In genomic region chr4:41633001-41633400, GRCm38 (mm10) we compare ENCODE assay signal across 25 mouse cellular contexts. TPM values are rescaled to one million over a fixed set of nuclear protein-coding genes. Genes with fewer than 3 reads are reported as not detected.
"Had no signal": no experiment of that assay in that cellular context is flagged by ENCODE, and none has a peak within 500 bp of the region (broad histone marks: within the 10 kb centered on the region; RNA-seq: fewer than 3 reads in every experiment).

No protein-coding gene starts in this region.

- H3K27me3 ChIP-seq: hindbrain, embryonic 12.5 days; kidney, embryonic 15.5 days had no signal

- H3K4me2 ChIP-seq: heart, embryonic 12.5 days; hindbrain, embryonic 12.5 days; hindbrain, embryonic 14.5 days; intestine, embryonic 15.5 days; kidney, embryonic 15.5 days; limb, embryonic 13.5 days; limb, embryonic 15.5 days had no signal

- H3K36me3 ChIP-seq: heart, embryonic 12.5 days; intestine, embryonic 15.5 days; kidney, embryonic 15.5 days; limb, embryonic 13.5 days; limb, embryonic 15.5 days had no signal

- DNase-seq: gastrocnemius, adult 2 months; gastrocnemius, postnatal 10 days; gastrocnemius, postnatal 25 days; heart, postnatal 10 days; heart, postnatal 4 days; kidney, adult 2 months; kidney, adult 9 months; kidney, postnatal 14 days; layer of hippocampus, adult 9-11 months; layer of hippocampus, postnatal 36 days; left cerebral cortex, postnatal 4 days had no signal

- H3K27ac ChIP-seq: gastrocnemius, adult 2 months; hindbrain, embryonic 12.5 days; hindbrain, embryonic 14.5 days; intestine, embryonic 15.5 days; kidney, embryonic 15.5 days; kidney, postnatal 0 days; limb, embryonic 13.5 days; limb, embryonic 15.5 days had no signal

- H3K4me3 ChIP-seq: gastrocnemius, adult 2 months; heart, embryonic 10.5 days; heart, embryonic 12.5 days; hindbrain, embryonic 10.5 days; hindbrain, embryonic 12.5 days; intestine, embryonic 15.5 days; kidney, embryonic 15.5 days; limb, embryonic 13.5 days; limb, embryonic 15.5 days had no signal

- ATAC-seq: hindbrain, embryonic 16.5 days; inflammation-experienced regulatory T-cells, adult 6 months; intestine, embryonic 15.5 days; intestine, postnatal 0 days had no signal

- H3K9me3 ChIP-seq: heart, embryonic 10.5 days; heart, embryonic 12.5 days; hindbrain, embryonic 10.5 days; hindbrain, embryonic 12.5 days; intestine, embryonic 15.5 days; kidney, embryonic 15.5 days; limb, embryonic 13.5 days; limb, embryonic 15.5 days had no signal

- H3K9ac ChIP-seq: heart, embryonic 12.5 days; hindbrain, embryonic 12.5 days; hindbrain, embryonic 14.5 days; intestine, embryonic 15.5 days; kidney, embryonic 15.5 days; limb, embryonic 13.5 days; limb, embryonic 15.5 days had no signal

RNA-seq across cellular contexts. Expression of gene Enho, which starts 7.1 kb away (rescaled TPM):
- total RNA-seq: granulocyte monocyte progenitor cell, adult 5-6 weeks had no signal
- polyA plus RNA-seq: inflammation-experienced regulatory T-cells, adult 6 months had no signal
